Mouse (Mus musculus): Measurements from ENCODE around the gene Hivep3. TPM values are rescaled to one million over a fixed set of nuclear protein-coding genes. Genes with fewer than 3 reads are reported as not detected.

The Hivep3 gene
- total and polyA plus RNA-seq, 3 experiments = 14.4 to 32.3 (median 21.2) TPM

- H3K36me3 ChIP-seq (replicated peaks in 1 of 2; ENCODE audit: control insufficient read depth in 1 of 2, insufficient read depth in 1 of 2, low read length in 1 of 2) = peaks cover 0 to 17% of the 10 kb centered on the region in 2 experiments
- DNase-seq (ENCODE audit: extremely low read depth) = no peak
- dilution Hi-C loops (cut with MboI; ENCODE audit: extremely low pct_ligation_motif_present, extremely low pct_unique_long_range_greater_than_20kb, low sequenced_read_pairs) (no loop called here), in situ Hi-C loops (cut with MboI; ENCODE audit: low pct_ligation_motif_present, low pct_unique_long_range_greater_than_20kb, low sequenced_read_pairs) (no loop called here)
- H3K4me3 ChIP-seq (replicated peaks in 1 of 3; ENCODE audit: low read depth in 2 of 3, low read length in 2 of 3, poor library complexity in 1 of 3) = no peak overlapping the region
- H3K27ac ChIP-seq (ENCODE audit: insufficient read depth, low read depth) = no peak overlapping the region
- TF ChIP-seq SIN3A (IDR thresholded peaks at IDR 0.05; ENCODE audit: low read length) (no peak), UBTF (IDR thresholded peaks at IDR 0.05; ENCODE audit: low read depth, low read length) (no peak), PAX5 (IDR thresholded peaks at IDR 0.05; ENCODE audit: low read length) (no peak)
- H3K4me2 ChIP-seq (ENCODE audit: insufficient read depth, low read depth, poor library complexity, severe bottlenecking) = no peak overlapping the region
- H3K79me2 ChIP-seq (replicated peaks; ENCODE audit: control insufficient read depth, extremely low read depth, insufficient read depth, poor library complexity, severe bottlenecking) = no peaks in the 10 kb centered on the region
- no peak overlapping the region for H3K9ac ChIP-seq (ENCODE audit: insufficient read depth, low read depth)
- no peaks in the 10 kb centered on the region for H3K9me3 ChIP-seq (replicated peaks; ENCODE audit: low read length)
- H3K27me3 ChIP-seq (replicated peaks) = no peaks in the 10 kb centered on the region
- peaks cover under 1 to 3% of the 10 kb centered on the region in 2 experiments; a peak in 2 of 4 replicates for H3K4me1 ChIP-seq (ENCODE audit: control insufficient read depth in 1 of 2, insufficient read depth in 2 of 2)
Observed at GRCm38 (mm10) chr4:119859454-119859853, 125.9 kb downstream of the Hivep3 start.

- H3K79me2 ChIP-seq (replicated peaks; ENCODE audit: control insufficient read depth, extremely low read depth, insufficient read depth, poor library complexity, severe bottlenecking) = no peaks in the 10 kb centered on the region
- TF ChIP-seq NRF1 (IDR thresholded peaks at IDR 0.05; ENCODE audit: low read depth, low read length) = no peak
- TF ChIP-seq NELFE (IDR thresholded peaks at IDR 0.05; ENCODE audit: low read depth, low read length) = no peak
- TF ChIP-seq ELF1 (IDR thresholded peaks at IDR 0.05; ENCODE audit: low read depth, low read length) = no peak
- no peak for TF ChIP-seq SIN3A (IDR thresholded peaks at IDR 0.05; ENCODE audit: low read length)
- TF ChIP-seq MEF2A (IDR thresholded peaks at IDR 0.05; ENCODE audit: borderline replicate concordance, low read depth, low read length) = no peak
- TF ChIP-seq USF1 (IDR thresholded peaks at IDR 0.05; ENCODE audit: low read depth, low read length) = no peak
- no peak for TF ChIP-seq JUN (IDR thresholded peaks at IDR 0.05; ENCODE audit: insufficient read depth, low read depth, low read length)
- no peak for TF ChIP-seq BHLHE40 (IDR thresholded peaks at IDR 0.05; ENCODE audit: low read depth, low read length)
- no peak for TF ChIP-seq ZNF384 (IDR thresholded peaks at IDR 0.05; ENCODE audit: low read depth, low read length)
- TF ChIP-seq MAZ (IDR thresholded peaks at IDR 0.05; ENCODE audit: low read depth, low read length) = no peak
- no peak for TF ChIP-seq CHD2 (IDR thresholded peaks at IDR 0.05; ENCODE audit: low read length)
- no peak for TF ChIP-seq RAD21 (IDR thresholded peaks at IDR 0.05; ENCODE audit: low read depth, low read length)
- no peak for TF ChIP-seq HCFC1 (IDR thresholded peaks at IDR 0.05; ENCODE audit: low read depth, low read length)
- TF ChIP-seq TCF12 (IDR thresholded peaks at IDR 0.05; ENCODE audit: low read depth, low read length) = no peak
- no peaks in the 10 kb centered on the region for H3K27me3 ChIP-seq (replicated peaks)
- no peak overlapping the region for H3K4me2 ChIP-seq (ENCODE audit: insufficient read depth, low read depth, poor library complexity, severe bottlenecking)
- H3K27ac ChIP-seq (ENCODE audit: insufficient read depth, low read depth) = no peak overlapping the region
- peaks cover 0 to 18% of the 10 kb centered on the region in 2 experiments for H3K36me3 ChIP-seq (replicated peaks in 1 of 2; ENCODE audit: control insufficient read depth in 1 of 2, insufficient read depth in 1 of 2, low read length in 1 of 2)
- H3K9ac ChIP-seq (ENCODE audit: insufficient read depth, low read depth) = no peak overlapping the region
- no peak for DNase-seq (ENCODE audit: extremely low read depth)
- no peak overlapping the region for H3K4me3 ChIP-seq (replicated peaks in 1 of 3; ENCODE audit: low read depth in 2 of 3, low read length in 2 of 3, poor library complexity in 1 of 3)
- no peaks in the 10 kb centered on the region; a peak in 1 of 4 replicates for H3K4me1 ChIP-seq (ENCODE audit: control insufficient read depth in 1 of 2, insufficient read depth in 2 of 2)
- dilution Hi-C loops (cut with MboI; ENCODE audit: extremely low pct_ligation_motif_present, extremely low pct_unique_long_range_greater_than_20kb, low sequenced_read_pairs) (no loop called here), in situ Hi-C loops (cut with MboI; ENCODE audit: low pct_ligation_motif_present, low pct_unique_long_range_greater_than_20kb, low sequenced_read_pairs) (no loop called here)
- no peaks in the 10 kb centered on the region for H3K9me3 ChIP-seq (replicated peaks; ENCODE audit: low read length)
Observed at GRCm38 (mm10) chr4:119861001-119861400, 127.4 kb downstream of the Hivep3 start.
